Mouse (Mus musculus) limb, embryonic 14.5 days (tissue): ENCODE measurements at regions not wholly inside any gene's neighbourhood (a gene's known extent, or its start where the extent isn't known, plus 50 kb on each side); places are given as distances from the start of the nearest gene placed in this dataset.

ENCODE experiments used
- ATAC-seq: fragments of 200-750 bp; cut with Nextera tagmentation; 2 replicates; pipeline ENCODE4 v1.8.0; 2017; ENCODE audit warnings: low read depth, moderate number of reproducible peaks, moderate TSS enrichment; ENCODE audit not compliant: low FRiP score
- DNase-seq: peaks from one replicate; pipeline ENCODE4 v3.0.0-alpha.2; 2015; ENCODE audit warnings: low spot score
- H3K27ac ChIP-seq: fragments of 300-500 bp; sonication (generic); replicated peaks from 2 replicates; pipeline ENCODE4 v1.5.1; 2014; ENCODE audit warnings: low read depth, mild to moderate bottlenecking, low read length, moderate library complexity, mixed read lengths
- H3K27me3 ChIP-seq: fragments of 300-500 bp; sonication (generic); 2 replicates; pipeline ENCODE4 v1.6.1; 2014; ENCODE audit warnings: low read length, mixed read lengths; ENCODE audit not compliant: control insufficient read depth, insufficient read depth
- H3K36me3 ChIP-seq: fragments of 300-500 bp; sonication (generic); 2 replicates; pipeline ENCODE4 v1.6.1; 2014; ENCODE audit warnings: mild to moderate bottlenecking, low read length, moderate library complexity, mixed read lengths; ENCODE audit not compliant: control insufficient read depth, insufficient read depth
- H3K4me1 ChIP-seq: fragments of 300-500 bp; sonication (generic); 2 replicates; pipeline ENCODE4 v1.6.1; 2014; ENCODE audit warnings: antibody characterized with exemption, low read length, mixed read lengths; ENCODE audit not compliant: control insufficient read depth, insufficient read depth
- H3K4me2 ChIP-seq: fragments of 300-500 bp; sonication (generic); replicated peaks from 2 replicates; pipeline ENCODE4 v1.6.1; 2014; ENCODE audit warnings: low read depth, mild to moderate bottlenecking, low read length, moderate library complexity; ENCODE audit not compliant: severe bottlenecking
- H3K4me3 ChIP-seq: fragments of 300-500 bp; sonication (generic); replicated peaks from 2 replicates; pipeline ENCODE4 v1.5.1; 2014; ENCODE audit warnings: low read length
- H3K9ac ChIP-seq: fragments of 300-500 bp; sonication (generic); 2 replicates; pipeline ENCODE4 v1.6.1; 2014; ENCODE audit warnings: mild to moderate bottlenecking, low read depth, low read length, moderate library complexity; ENCODE audit not compliant: severe bottlenecking
- H3K9me3 ChIP-seq: fragments of 300-500 bp; sonication (generic); 2 replicates; pipeline ENCODE4 v1.6.1; 2016; ENCODE audit warnings: low read length; ENCODE audit not compliant: control insufficient read depth
- POLR2A ChIP-seq: fragments of 200-500 bp; IDR thresholded peaks from 2 replicates; pipeline ENCODE4 v1.8.0; 2012; ENCODE audit warnings: inconsistent platforms, mild to moderate bottlenecking, moderate library complexity, borderline replicate concordance; ENCODE audit not compliant: insufficient read depth, insufficient read length; ENCODE audit errors: extremely low read depth
- WGBS: fragments of 180-500 bp; shearing (Covaris S2); extraction: QIAGEN DNeasy Blood & Tissue Kit; methylation state at CpG from one replicate; pipeline ENCODE4 v1.1.7; 2014; 5-methylcytosine and 5-hydroxymethylcytosine counted together

- no peak overlapping the region for H3K4me3 ChIP-seq
- H3K4me1 ChIP-seq, result peaks cover 32% of the 10 kb centered on the region
- 18% methylated on average over 4 of the region's 4 CpGs for WGBS
- no peaks in the 10 kb centered on the region for H3K9me3 ChIP-seq
- no peak for TF ChIP-seq POLR2A
- DNase-seq (peak; percentile 83), ATAC-seq (peak; percentile 80)
- H3K4me2 ChIP-seq, result peak overlapping the region; percentile 9
- H3K9ac ChIP-seq, result no peak overlapping the region
- no peaks in the 10 kb centered on the region for H3K36me3 ChIP-seq
- no peaks in the 10 kb centered on the region for H3K27me3 ChIP-seq
- peak overlapping the region; percentile 63 for H3K27ac ChIP-seq
Measured at GRCm38 (mm10) chr12:71748731-71749130, 82.1 kb upstream of the Daam1 start.

DNA sequence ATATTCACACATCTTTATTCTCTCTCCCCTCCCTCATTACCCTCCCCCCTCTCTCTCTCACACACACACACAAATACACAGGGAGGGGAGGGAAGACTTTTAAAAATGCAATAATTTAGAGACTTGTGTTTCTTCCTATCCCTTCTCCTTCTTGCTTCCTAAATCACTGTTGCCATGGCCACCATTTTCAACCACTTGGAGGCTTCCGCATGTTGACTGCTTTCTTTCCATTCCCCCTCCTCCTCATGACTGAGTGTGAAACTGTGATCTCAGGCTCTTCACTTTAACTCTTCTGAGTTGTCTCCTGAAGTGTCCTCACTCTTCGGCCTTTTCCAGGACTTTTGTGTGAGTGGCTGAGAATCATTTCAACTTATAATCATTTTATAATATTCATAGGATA, 81.2 kb upstream of the Daam1 start:
- Histone ChIP-seq H3K4me1 (peaks cover 32% of the 10 kb centered on the region), H3K9ac (no peak overlapping the region), H3K27ac (no peak overlapping the region), H3K27me3 (no peaks in the 10 kb centered on the region), H3K9me3 (no peaks in the 10 kb centered on the region), H3K4me2 (no peak overlapping the region), H3K4me3 (no peak overlapping the region), H3K36me3 (no peaks in the 10 kb centered on the region)
- TF ChIP-seq POLR2A, result no peak
- ATAC-seq (no peak), DNase-seq (no peak)
- 77% methylated on average over 2 of the region's 2 CpGs for WGBS

GRCm38 (mm10) chr12:71752741-71753260, 78.1 kb upstream of the Daam1 start:
- 52% methylated on average over 7 of the region's 7 CpGs for WGBS
- no peak for ATAC-seq
- Histone ChIP-seq H3K4me1 (peaks cover 25% of the 10 kb centered on the region), H3K36me3 (no peaks in the 10 kb centered on the region), H3K4me2 (no peak overlapping the region), H3K9me3 (no peaks in the 10 kb centered on the region), H3K27me3 (no peaks in the 10 kb centered on the region), H3K4me3 (no peak overlapping the region), H3K27ac (no peak overlapping the region), H3K9ac (no peak overlapping the region)
- no peak for DNase-seq
- TF ChIP-seq POLR2A, result no peak

- Histone ChIP-seq H3K4me2 (no peak overlapping the region), H3K4me3 (no peak overlapping the region), H3K4me1 (peaks cover 20% of the 10 kb centered on the region), H3K36me3 (no peaks in the 10 kb centered on the region), H3K27ac (no peak overlapping the region), H3K9ac (no peak overlapping the region), H3K27me3 (no peaks in the 10 kb centered on the region), H3K9me3 (no peaks in the 10 kb centered on the region)
- DNase-seq (no peak), ATAC-seq (no peak)
- no peak for TF ChIP-seq POLR2A
- WGBS, result 92% methylated on average over 3 of the region's 3 CpGs
Measured at GRCm38 (mm10) chr12:71753276-71753675, 77.6 kb upstream of the Daam1 start.

DNA sequence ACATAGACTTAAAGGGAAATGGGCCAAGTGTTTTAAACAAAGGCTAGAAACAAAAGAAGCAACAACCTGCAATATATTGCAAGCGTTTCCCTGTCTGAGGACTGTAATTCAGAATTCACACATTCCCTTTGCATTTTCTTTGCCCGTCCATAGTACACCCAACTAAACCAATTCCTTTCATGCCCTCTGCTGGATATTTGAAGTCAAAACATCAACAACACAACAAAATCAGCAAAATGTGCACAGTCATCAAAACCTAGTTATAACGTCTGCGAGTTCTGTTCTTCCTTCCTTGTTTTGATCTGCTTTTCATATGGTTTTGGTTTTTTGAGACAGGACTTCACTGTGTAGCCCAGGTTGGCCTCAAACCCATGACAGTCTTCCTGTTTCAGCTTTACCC, 67.7 kb upstream of the Daam1 start:
- DNase-seq, result no peak
- 55% methylated on average over 4 of the region's 4 CpGs for WGBS

DNA sequence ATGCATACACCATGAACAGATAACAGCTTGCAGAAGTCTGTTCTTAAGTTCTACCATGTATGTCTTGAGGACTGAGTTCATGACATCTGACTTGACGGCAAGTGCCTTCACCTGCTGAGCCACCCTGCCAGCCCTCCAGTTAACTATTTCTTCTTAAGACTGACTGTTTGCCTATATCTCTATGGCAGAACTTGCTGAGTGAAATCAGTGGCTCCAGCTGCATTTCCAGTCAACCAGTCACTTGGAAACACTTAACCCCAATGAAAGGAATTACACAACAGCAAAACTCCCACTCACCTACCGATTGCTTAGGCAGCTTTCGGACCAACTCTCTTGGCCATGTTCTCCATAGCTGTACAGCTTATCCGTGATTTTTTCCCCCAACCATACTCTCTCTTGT, 64.8 kb upstream of the Daam1 start:
- DNase-seq, result no peak
- H3K27me3 ChIP-seq, result no peaks in the 10 kb centered on the region
- H3K4me2 ChIP-seq, result no peak overlapping the region
- H3K4me3 ChIP-seq, result no peak overlapping the region
- no peaks in the 10 kb centered on the region for H3K36me3 ChIP-seq
- H3K9ac ChIP-seq, result no peak overlapping the region
- ATAC-seq, result no peak
- H3K27ac ChIP-seq, result no peak overlapping the region
- WGBS, result 89% methylated on average over 4 of the region's 4 CpGs
- TF ChIP-seq POLR2A, result no peak
- H3K4me1 ChIP-seq, result peaks cover 3% of the 10 kb centered on the region; the same call in 1 of the 2 replicates
- H3K9me3 ChIP-seq, result no peaks in the 10 kb centered on the region

More for the DNA sequence above, 67.7 kb upstream of the Daam1 start:
- no peak overlapping the region for H3K4me2 ChIP-seq
- no peak overlapping the region for H3K27ac ChIP-seq
- H3K36me3 ChIP-seq, result no peaks in the 10 kb centered on the region
- H3K9me3 ChIP-seq, result no peaks in the 10 kb centered on the region
- no peak overlapping the region for H3K4me3 ChIP-seq
- TF ChIP-seq POLR2A, result no peak
- H3K9ac ChIP-seq, result no peak overlapping the region
- H3K27me3 ChIP-seq, result no peaks in the 10 kb centered on the region
- H3K4me1 ChIP-seq, result no peaks in the 10 kb centered on the region
- ATAC-seq, result no peak
